Mouse (Mus musculus) spleen, adult 2 months (tissue): ENCODE results near the gene Clcn1.

Source experiments
- CTCF ChIP-seq: fragments of 200-500 bp; IDR thresholded peaks from 2 replicates; pipeline ENCODE4 v1.5.1; 2011; ENCODE audit warnings: mild to moderate bottlenecking, inconsistent platforms; ENCODE audit not compliant: insufficient read depth, insufficient read length, insufficient replicate concordance; ENCODE audit errors: extremely low read depth
- POLR2A ChIP-seq: fragments of 200-500 bp; IDR thresholded peaks from 2 replicates; pipeline ENCODE4 v1.6.1; 2011; ENCODE audit warnings: low read depth, low read length, inconsistent platforms

DNA sequence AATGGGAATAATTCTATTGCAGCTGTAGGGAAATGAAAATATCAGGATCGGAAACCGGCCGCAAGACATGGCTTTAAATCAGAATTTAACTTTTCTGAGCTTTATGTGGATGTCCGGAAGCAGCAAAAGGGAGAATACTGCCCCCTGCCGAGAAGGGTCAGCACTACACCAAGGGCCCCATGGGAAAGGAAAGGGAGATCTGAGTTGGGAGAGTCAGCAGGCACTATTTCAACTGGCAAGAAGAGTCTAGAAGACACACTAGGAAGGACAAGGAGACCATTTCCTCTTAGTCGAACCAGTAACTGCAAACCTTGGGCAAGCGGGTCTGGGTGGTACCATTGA, 38.8 kb downstream of the Clcn1 start:
- TF ChIP-seq POLR2A: no peak
- peak; percentile 76; the same call in 1 of the 2 replicates for TF ChIP-seq CTCF
